In the genomic region with DNA sequence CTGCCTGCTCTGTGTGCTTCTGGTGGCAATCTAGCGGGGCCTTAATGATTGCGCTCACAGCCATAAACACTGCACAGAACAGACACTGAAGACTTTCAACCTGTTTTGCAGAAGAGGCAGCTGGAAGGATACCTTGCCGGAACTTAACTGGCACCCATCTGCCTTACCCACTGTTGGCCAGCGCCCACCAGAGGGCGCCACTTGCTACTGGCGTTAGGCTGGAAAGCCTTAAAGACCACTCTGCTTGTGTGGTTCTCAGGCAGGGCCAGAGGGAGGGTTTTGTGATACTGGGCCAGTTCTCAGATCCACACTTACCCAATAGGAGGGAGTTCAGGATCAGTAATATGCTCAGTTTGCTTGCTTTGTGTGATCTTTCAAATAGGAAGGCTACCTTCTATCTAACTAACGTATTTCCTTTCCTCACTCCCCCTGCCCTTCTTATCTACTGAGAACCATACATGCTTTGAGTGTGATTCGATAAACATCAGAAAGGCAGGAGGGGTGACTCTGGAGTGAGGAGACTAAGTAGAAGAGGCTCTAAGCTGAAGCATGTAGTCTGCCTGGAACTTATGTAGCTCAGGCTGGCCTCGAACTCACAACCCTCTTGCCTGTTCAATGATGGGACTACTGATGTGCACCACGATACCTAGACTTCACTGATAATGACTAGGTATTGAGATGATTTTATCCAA, we compare ENCODE assay signal across 8 mouse cellular contexts.
DNase-seq lines count a peak whose midpoint lies in the region; ATAC-seq lines count a peak whose summit lies in the region.

No protein-coding gene starts in this region.

- peaks cover 37% of the 10 kb centered on the region for H3K4me1 ChIP-seq in midbrain, embryonic 10.5 days
- H3K4me1 ChIP-seq in midbrain, embryonic 15.5 days, result peaks cover 4% of the 10 kb centered on the region; the same call in 1 of the 2 replicates
- peaks cover 5% of the 10 kb centered on the region; the same call in 1 of the 2 replicates for H3K4me1 ChIP-seq in limb, embryonic 11.5 days (ENCODE audit: control insufficient read depth, insufficient read depth, low read length)

- DNase-seq in midbrain, embryonic 10.5 days (ENCODE audit: low spot score), result peak; percentile 75
- peak; percentile 84 for DNase-seq in adrenal gland, postnatal 14 days
- DNase-seq in embryo, embryonic 9.5 days (ENCODE audit: extremely low spot score), result peak; percentile 61
- DNase-seq in heart, postnatal 36 days, result peak; percentile 67 to 79
- DNase-seq in limb, embryonic 11.5 days (ENCODE audit: low spot score), result peak; percentile 80
- peak; percentile 70 to 78 for DNase-seq in natural killer cell, adult 2 months (ENCODE audit: low spot score in 2 of 2)
- DNase-seq in thymus, postnatal 10 days (ENCODE audit: low spot score in 2 of 2), result peak; percentile 72 to 88

- intact Hi-C loops in heart, postnatal 36 days (cut with DNase I), result loop anchor here (1.0 to 10.0 kb wide), 4 partner anchors 73 to 301 kb away; no protein-coding TSS in a partner anchor

- no peaks in the 10 kb centered on the region for H3K9me3 ChIP-seq in midbrain, embryonic 10.5 days (replicated peaks)
- H3K9me3 ChIP-seq in midbrain, embryonic 15.5 days, result no peaks in the 10 kb centered on the region
- no peaks in the 10 kb centered on the region for H3K9me3 ChIP-seq in limb, embryonic 11.5 days (ENCODE audit: control insufficient read depth, low read length)

- no peaks in the 10 kb centered on the region for H3K36me3 ChIP-seq in midbrain, embryonic 10.5 days
- H3K36me3 ChIP-seq in midbrain, embryonic 15.5 days (replicated peaks), result no peaks in the 10 kb centered on the region
- no peaks in the 10 kb centered on the region for H3K36me3 ChIP-seq in limb, embryonic 11.5 days (ENCODE audit: control insufficient read depth, insufficient read depth, low read length)

- ATAC-seq in midbrain, embryonic 15.5 days (replicated peaks), result no peak; the same call in 1 of the 2 replicates
- ATAC-seq in limb, embryonic 11.5 days (ENCODE audit: insufficient number of reproducible peaks, low FRiP score, low TSS enrichment, low read depth), result no peak

- 61% methylated on average over 10 of the region's 10 CpGs for whole genome bisulfite sequencing in midbrain, embryonic 10.5 days
- WGBS in midbrain, embryonic 15.5 days, result 60% methylated on average over 10 of the region's 10 CpGs
- WGBS in limb, embryonic 11.5 days, result 56% methylated on average over 10 of the region's 10 CpGs

- peaks cover 47% of the 10 kb centered on the region for H3K27me3 ChIP-seq in midbrain, embryonic 10.5 days (ENCODE audit: low read depth, poor library complexity, severe bottlenecking)
- H3K27me3 ChIP-seq in midbrain, embryonic 15.5 days (replicated peaks), result no peaks in the 10 kb centered on the region; the same call in 1 of the 2 replicates
- H3K27me3 ChIP-seq in limb, embryonic 11.5 days (ENCODE audit: control insufficient read depth, insufficient read depth, low read length), result no peaks in the 10 kb centered on the region

- no peak overlapping the region for H3K27ac ChIP-seq in midbrain, embryonic 10.5 days (replicated peaks)
- H3K27ac ChIP-seq in midbrain, embryonic 15.5 days, result no peak overlapping the region
- H3K27ac ChIP-seq in limb, embryonic 11.5 days (replicated peaks; ENCODE audit: low read depth, low read length), result no peak overlapping the region

- H3K9ac ChIP-seq in midbrain, embryonic 15.5 days, result no peak overlapping the region
- H3K9ac ChIP-seq in limb, embryonic 11.5 days (ENCODE audit: low read length), result no peak overlapping the region

- no peak overlapping the region for H3K4me3 ChIP-seq in midbrain, embryonic 10.5 days
- no peak overlapping the region for H3K4me3 ChIP-seq in midbrain, embryonic 15.5 days
- H3K4me3 ChIP-seq in limb, embryonic 11.5 days (ENCODE audit: low read depth, low read length), result no peak overlapping the region

- H3K4me2 ChIP-seq in midbrain, embryonic 15.5 days, result no peak overlapping the region
- H3K4me2 ChIP-seq in limb, embryonic 11.5 days (ENCODE audit: low read depth, severe bottlenecking), result no peak overlapping the region
